Mouse (Mus musculus) testis, postnatal 10 days (tissue): ENCODE measurements around the gene Kif18a.

Source experiments
- DNase-seq: peaks from one replicate; pipeline ENCODE4 v3.0.0; 2021; ENCODE audit warnings: low spot score

The Kif18a gene

DNA sequence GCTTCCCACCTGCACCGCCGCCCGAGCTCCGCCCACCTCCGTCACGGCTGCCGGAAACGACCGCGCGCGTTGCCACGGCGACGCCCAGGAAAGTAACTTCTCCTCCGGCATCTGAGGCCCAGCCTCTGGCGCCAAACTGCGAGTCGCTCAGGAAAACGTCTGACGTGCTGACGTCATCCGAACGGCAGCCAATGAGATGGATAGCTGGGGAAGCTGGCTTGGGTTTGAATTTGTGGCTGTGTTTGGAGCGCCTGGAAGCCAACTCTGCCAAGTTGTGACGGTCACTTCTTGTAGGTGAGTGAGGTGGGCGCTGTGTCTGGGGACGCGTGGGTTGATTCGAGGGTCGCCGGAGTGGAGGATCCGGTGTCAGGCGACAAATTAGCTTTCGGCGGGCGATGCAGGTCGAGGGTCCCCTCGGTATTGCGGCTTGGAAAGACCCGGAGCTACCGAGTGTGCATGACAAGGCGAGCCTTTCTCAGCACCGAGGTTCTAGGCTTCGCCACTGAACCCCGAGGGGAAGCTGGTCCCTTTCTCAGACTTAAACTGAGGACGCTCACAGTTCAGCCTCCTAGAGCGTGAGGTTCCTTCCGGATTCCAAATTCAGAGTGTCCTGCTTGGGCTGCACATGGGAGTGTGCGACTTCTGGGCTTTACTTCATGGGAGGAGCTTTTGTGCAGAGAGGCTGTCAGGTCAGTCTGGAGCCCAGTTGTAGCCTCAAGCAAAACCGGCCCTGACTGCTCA is at the start of gene Kif18a, which contains the start of gene Mettl15:
Kif18a (plus strand) TSS at position 139 of the 741 bp plus-strand sequence.
Mettl15 (minus strand) TSS at position 149 of the 741 bp plus-strand sequence.
- peak; percentile 97 for DNase-seq

DNA sequence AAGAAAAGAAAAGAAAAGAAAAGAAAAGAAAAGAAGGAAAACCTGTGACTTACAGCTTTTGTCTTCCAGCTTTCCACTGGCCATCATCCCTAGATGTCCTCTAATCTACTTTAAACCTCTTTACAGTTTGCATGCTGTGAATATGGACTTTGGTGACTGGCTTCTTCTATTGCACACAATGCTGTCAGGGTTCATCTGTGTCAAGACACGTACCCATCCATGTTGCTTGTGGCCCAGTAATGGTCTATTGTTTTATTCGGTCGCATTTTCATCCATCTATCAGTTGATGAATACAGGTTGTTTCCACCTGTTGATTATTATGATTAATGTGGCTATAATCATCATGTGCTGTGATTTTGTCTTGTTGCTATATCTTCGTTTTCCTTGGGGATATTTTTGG is 46.7 kb upstream of the Kif18a start:
- DNase-seq, result no peak

DNA sequence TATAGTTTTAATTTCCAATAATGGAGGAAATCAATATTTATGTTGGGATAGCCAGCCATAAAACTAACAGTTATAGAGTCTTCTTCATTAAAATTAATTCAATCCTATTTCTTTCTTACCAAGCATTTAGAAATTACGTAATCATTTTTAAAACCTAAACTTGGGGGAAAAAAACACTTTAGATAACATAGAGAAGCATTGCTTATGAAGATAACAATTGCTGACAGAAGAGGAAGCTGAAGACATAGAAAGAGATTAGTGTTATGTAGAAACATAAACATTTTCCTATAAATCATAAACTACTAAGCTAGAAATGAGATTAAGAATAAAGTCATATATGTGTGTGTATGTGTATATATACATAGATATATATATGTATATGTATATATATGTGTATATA is 44.8 kb upstream of the Kif18a start:
- DNase-seq, result no peak

DNA sequence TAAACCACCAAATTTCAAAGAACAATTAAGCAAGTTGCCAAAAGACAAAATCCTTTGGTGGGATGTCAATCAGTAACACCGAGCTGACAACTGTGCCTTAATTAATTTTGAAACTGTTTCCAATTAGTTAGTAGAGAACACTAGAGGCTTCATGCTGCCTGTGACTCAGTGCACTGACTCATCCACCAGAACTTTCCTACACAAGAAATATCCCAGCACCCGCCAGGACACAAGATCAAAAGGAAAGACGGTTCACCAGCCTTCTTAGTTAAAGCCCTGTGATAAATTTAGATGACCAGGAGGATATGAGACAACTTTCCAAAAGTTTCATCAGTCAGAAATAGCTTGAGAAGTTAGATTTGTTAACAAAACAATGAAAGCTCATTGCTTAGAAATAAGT is 38.6 kb upstream of the Kif18a start:
- DNase-seq, result no peak

DNA sequence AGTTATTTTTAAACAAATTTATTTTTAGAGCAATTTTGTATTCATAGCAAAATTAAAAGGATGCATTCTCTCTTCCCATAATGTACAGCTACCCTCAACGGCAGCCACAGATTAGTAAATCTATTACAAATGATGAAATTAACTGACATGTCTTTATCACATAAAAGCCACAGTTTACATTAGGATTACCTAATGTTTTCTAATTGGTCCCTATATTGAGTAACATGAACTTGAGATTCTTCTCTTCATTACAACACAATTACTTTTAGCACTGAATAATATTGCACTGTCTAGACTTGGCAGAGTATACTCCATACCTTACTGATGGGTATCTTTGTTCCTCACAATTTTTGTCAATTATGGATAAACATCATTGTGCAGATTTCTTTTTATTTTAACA is 17.8 kb upstream of the Kif18a start:
- DNase-seq, result no peak

DNA sequence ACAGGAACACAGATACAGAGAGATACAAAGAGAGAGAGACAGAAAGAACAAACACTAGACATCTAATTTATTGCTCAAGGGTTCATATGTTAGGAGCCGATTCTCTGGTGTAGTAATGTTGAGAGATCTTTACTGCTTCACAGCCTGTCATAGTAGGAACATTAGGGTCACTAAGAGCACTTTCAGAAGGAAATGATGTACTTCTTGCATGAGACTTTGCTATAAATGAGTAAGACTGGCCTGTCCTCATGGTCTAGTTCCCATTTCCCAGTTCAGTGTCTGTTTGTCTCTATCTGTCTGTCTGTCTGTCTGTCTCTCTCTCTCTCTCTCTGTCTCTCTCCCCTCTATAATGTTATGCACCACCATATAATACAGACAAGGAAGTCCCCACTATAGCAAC is 7.4 kb upstream of the Kif18a start:
- DNase-seq, result no peak

DNA sequence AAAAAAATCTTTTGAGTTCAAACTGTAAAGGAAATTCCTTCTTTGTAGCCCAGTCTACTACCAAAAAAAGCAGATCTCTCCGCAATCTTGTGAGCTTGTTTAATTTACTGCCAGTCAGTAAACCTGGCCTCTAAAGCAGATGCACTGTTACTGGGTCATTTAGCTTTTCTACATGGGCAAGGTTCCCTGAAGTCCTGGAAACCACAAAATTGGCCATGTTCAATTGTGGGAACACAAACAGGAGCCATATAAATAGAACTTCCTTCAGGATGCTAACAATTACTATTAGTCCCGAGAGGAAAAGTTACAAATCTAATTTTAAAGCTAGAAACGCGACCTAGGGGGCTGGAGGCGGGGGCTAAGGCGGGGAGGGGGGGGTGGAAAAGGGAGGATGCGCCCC is 2.9 kb upstream of the Kif18a start:
- no peak for DNase-seq

DNA sequence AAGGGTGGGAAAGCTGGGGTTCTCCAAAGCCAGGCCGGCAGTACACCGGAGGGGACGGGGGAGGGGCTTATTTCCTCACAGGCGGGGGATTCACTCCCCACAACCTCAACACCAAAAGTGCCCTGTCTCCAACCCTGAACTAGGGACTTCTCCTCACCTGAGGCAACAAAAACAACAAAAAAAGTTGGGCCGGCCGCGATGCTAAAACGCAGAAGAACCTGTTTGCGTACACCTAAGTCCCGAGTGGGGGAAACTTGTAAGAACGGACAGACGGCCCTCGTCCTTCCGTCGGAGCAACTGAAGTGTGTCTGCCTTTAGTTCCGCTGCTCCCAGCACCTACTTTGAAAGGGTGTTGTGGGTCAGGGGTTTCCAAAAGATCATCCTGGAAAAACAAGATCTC is 2.5 kb upstream of the Kif18a start:
- peak; percentile 68 for DNase-seq

DNA sequence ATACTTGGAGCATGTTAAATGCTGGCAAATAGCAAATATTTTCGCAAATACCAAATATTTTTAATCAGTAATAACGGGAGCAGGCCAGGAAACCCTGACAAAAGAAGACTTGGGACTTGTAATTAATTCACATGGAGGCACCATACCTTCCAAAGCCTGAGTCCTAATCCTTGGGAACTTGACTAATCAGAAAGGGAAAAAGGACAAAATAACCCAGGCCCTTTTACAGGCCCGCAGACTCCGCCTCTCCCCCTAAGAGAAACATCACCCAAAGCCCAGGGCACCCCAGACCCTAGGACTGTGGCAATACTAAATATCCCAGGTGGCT is 302 bp upstream of the Kif18a start:
- DNase-seq, result no peak

DNA sequence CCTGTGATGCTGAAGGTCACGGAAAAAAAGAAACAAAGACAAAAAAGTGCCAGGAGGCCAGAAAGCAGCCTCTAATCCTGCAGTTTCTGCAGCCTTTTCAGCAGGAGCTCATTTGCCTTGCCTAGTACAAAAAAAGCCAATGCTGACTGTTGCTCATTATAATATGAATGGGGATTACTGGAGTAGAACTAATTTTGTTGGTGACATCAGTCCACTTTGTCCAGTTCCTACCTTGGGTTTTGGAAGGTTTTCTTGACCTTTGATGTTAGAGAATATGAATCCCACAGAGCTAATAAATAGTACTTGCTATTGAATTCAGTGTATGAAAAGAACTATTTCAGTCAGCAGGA is 778 bp downstream of the Kif18a start:
- DNase-seq, result no peak

DNA sequence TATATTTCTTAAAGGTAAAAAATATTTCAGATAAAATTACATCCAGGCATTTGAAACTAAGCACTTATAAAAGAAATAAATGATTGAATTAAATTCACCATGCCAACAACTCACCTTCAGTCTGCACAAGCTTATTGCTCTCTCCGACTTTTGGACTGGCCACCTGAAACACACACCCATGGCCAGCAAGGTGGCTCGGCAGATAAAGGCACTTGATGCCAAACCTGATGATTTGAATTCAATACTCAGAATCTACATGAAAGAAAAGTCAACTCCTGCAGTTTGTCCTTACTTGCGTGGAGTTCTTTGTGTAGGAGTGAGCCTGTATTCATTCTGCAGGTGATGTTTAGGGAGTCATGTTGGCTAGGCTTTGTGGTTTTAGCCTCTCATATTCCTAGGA is 3.6 kb downstream of the Kif18a start:
- no peak for DNase-seq

DNA sequence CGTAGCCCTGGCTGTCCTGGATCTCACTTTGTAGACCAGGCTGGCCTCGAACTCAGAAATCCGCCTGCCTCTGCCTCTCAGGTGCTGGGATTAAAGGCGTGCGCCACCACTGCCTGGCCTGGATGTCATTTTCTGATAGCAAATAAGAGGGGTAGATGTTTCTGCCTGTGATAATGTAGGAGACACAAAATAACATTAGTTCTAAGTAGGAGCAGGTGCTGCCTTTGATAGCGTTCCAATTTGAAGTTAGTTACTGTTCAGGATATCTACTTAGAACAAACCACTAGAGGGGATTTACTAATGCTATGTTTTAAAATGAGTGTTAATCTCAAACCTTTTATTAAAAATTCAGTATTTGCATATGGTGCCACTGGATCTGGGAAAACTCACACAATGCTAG is 8.8 kb downstream of the Kif18a start:
- no peak for DNase-seq

DNA sequence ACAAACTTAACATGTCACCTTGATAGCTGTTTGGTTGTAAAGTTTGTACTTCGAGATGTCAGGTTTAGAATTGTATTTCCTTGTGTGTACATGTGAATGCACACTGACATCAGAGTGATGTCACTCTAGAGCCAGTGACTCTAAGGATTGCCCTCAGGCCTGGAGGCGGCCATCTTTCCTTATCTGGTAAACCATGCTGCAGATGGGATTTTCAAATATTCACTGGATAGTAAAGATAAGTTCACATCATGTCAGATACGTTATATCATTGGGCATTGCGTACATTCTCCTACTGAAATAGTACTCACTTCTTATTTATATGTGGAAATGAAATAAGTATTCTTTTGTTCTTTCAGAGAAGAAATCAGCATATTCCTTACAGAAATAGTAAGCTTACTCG is 15.7 kb downstream of the Kif18a start:
- DNase-seq, result no peak

DNA sequence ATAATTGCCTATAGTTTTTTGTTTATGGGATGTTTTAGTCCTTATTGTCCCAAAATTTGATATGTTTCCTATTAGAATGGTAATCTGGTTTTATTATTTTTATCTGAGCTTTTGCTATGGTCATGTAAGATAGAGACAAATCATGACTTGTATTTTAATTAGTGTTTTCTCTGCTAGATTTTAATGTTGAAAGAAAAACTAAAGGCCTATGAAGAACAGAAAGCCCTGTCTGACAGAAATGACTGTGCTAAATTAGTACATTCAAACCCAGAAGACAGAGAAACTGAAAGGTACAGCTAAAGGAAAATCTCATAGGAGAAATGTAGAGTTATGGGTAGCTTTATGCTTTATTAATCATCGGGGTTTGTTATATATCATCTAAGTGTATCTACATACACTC is 17.6 kb downstream of the Kif18a start:
- DNase-seq, result no peak

DNA sequence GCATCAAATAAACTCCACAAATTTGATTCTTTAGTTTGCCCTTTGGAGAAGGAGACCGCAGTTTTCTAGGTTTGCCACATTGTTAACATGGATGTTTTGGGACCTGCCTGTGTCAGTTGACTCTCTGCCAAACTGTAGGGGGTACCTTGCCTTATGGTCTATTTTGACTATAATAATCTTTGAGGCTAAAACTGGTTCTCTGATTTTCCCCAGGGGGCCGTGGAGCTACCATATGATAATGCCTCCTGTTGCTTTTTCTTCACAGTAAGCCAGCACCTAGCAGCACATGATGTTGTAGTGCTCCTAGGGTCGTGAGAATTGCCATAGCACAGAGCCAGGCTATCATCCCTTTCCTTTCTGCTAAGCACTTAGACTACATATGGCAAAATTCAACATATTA is 21.7 kb downstream of the Kif18a start:
- DNase-seq, result no peak

DNA sequence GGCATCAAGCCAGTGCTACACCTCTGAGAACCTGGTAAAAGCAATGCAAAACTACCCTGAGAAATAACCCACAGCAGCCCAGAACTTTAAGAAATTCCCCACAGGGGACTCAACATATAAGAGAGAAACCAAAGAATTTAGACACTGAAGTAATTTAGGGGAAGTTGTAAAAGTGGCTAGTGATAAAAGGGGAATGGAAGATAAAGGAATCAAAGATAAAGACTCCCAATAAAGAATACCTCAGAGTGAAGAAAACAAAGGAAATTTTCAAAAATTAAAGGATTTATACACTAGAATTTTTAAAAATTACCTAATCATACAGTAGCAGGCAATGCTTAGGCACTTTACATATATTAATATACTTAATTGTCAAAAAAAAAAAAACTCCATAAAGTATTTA is 23.1 kb downstream of the Kif18a start:
- DNase-seq, result no peak

DNA sequence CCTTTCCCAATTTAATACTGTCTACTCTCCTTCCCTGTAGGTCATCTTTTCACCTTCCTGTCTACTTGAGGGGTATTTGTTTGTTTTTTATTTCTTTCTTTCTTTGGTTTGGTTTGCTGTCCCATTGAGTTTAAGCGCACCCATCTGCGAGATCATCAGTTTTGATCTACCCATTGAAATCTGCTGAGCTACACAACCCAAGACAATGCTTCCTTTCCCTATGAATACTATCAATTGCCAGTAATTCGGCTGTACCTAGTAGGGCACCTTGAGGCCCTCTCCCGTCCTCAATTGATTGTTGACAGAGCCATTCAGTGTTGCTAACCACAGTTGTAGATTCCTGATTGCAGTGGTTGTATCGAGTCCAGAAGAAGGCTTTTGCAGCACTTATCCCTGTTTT is 30.8 kb downstream of the Kif18a start:
- DNase-seq, result no peak

DNA sequence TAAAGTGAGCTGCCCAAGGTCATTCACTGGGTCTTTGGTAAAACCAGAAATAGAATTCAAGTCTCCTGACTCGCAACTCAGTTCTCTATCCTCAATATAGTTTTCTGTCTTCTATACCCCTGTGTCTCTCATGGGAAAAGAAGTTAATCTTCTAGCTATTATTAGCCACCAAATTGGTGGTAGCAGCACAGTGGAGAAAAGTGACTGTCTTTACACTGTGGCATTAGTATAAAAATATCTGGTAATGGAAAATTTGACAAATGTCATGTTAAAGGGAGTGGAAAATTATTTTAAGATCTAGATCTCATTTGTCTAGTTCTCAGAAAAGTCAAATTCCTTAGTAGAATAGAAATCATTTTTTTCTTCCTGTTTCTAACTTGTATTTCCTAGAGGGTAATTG is 51.3 kb downstream of the Kif18a start:
- DNase-seq, result no peak

DNA sequence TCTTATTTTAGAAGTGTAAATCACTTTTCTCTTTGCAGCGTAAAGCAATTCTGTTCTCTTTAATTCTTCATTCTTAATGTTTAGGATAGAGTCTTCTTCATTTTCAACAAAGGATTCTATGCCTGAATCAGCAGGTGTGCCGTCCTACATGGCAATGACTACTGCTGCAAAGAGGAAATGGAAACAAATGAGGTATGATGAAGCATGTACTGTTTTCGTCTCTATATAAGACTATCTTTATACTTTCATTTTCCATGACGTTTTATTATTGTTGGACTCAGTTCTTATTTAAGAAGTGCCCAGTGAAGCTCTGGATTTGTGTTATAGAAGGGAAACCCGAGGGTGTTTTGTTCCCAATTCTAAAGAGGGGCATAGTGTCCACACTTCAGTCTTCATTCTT is 53.7 kb downstream of the Kif18a start:
- DNase-seq, result no peak

DNA sequence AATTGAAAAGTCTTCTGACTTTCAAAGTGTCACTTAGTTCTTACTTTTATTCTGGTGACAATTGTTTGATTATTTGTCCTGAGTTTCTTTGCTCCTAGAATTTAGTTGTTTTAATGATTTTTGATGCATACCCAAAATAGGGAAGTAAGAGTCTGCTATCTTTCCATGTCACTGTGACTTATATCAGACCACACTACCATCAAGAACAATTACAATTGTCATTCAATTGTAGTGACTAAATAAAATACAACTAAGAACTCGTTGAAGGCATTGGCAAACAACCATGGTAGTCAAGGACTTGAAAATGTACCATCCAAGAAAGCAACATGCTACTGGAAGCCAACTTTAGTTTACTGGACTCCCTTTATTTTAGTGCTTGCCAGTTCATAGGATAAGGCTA is 55.2 kb downstream of the Kif18a start:
- no peak for DNase-seq

DNA sequence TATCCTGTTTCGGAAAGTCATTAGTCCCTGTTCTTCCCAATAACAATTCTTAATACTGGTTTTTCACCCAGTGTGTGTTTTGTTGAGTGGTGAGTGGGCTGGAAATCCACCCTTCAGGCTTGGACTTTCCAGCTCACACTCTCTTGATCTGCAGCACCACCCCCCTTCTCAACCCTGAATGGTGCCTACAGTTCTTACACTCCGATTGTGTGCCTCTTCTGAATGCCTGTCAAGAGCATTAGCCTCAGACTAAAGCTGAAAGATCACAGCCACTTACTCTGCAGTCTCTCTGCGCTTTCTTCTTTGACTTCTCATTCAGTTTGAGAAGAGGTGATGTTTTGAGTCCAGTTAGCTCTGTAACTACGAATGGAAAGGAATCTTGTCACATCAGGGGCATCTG is 64.8 kb downstream of the Kif18a start:
- DNase-seq, result no peak

DNA sequence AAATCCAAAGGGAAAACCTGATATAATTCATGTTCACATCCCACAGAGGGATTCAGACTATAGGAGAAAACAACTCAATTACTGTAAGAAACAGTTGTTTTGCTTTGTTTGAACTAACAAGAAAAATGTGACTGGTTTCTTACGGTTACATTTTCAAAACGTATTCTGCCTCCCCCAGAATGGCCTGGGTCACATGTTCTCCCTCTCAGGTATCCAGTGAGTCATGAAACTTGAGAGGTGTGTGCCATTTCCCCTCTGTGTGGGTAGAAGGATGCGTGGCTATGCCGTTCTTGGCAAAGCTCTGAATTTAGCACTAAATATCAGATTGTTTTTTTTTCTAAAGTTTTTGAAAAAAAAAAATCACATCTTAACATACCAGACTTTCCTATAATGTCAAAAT is 68.2 kb downstream of the Kif18a start:
- DNase-seq, result no peak

DNA sequence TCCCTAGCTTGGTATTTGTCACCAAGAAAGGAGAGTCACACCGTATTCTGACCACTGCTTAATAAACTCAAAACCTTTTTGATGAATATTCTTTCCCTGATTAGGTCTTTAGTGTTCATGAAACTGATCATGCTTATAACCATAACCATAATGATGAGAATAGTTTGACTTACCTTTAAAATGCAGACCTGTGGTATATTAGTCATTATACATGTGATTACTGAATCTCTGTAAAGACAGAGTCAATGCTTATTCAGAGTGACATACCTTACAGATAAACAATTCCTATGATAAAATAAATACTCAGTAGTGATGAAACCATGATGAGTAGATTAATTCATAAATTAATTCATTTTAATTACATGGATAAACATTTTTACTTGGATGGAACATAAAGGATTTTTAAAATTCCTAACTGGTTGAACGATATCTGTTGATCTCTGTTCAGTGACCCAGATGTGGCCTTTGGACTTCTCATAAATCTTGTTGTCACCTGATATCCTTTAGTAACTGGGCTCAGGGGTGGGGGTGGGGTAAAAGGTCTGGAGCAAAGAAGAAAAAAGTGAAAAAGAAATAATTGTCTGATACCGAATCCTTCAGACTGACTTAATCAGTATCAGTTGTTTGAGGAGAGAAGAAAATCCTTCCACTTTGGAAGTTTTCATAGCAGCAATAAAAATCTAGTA is 78.1 kb downstream of the Kif18a start:
- DNase-seq, result no peak

DNA sequence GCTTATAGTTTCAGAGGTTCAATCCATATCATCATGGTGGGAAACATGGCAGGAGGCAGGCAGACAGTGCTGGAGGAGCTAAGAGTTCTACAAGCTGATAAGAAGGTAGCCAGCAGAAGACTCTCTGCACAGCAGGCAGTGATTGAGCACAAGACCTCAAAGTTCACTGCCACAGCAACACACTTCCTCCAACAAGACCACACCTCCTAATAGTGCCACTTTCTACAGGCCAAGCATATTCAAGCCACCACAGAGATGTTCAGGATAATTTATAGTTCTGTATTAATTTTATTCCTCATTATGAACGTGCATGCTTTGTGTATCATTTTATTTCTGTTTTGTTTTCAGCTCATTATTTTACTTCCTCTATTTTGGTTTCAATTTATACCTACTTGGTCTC is 85.4 kb downstream of the Kif18a start:
- no peak for DNase-seq
